Mouse (Mus musculus) adrenal gland, postnatal 25 days (tissue): ENCODE data around the gene Stoml1. TPM values are rescaled to one million over a fixed set of nuclear protein-coding genes. Genes with fewer than 3 reads are reported as not detected.

ENCODE experiments used
- DNase-seq: peaks from one replicate; pipeline ENCODE4 v3.0.0; 2021; ENCODE audit warnings: mixed read lengths
- long read RNA-seq: library from polyadenylated mRNA; stranded (forward); transcript quantifications from one replicate; pipeline ENCODE4 v2.0.0, GENCODE M21; 2021
- total RNA-seq: library from RNA; stranded (reverse); gene quantifications from 2 replicates; pipeline ENCODE4 v1.2.3, GENCODE M21; 2021

Stoml1 gene
- total RNA-seq: 18.2 and 29.6 TPM in 2 replicates
- long read RNA-seq, transcript Stoml1-201 (7 exons, 1,984 nt): major isoform, 16 of 26 reads
- long read RNA-seq, partial matches to known transcripts: 2 of 26 reads
- long read RNA-seq, other reads (novel, unspliced or antisense): 4 of 26 reads

DNA sequence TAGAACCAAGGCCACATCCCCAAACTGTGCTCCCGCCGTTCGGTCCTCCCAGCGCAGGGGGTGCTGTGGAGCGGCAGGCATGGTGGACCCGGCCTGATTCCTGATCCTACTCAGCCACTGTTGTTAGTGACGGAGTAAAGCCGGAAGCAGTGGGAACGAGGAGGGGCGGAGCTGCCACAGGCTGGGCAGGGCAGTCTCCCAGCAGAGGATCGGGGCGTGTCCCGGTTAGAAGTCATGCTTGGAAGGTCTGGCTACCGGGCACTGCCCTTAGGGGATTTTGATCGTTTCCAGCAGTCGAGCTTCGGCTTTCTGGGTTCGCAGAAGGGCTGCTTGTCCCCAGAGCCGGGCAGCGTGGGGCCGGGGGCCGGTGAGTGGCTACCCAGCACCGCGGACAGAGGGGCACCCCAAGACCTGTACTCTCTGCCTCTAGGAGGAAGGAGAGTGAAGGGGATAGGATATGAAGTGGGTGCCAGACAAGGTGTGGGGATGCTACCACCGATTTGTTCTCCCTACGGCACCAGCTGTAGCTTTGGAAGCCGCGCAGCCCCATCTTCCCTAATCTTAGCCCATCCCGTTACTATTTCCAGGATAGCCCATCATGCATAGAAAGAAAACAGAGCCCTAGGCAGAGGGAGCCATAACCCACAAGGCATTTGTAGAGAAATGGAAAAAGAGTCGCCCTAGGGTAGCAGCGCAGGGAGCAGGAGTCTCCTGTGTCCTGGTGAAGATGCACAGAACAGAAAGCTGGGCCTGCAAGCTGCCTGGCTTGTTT is at the start of gene Stoml1:
TSS of gene Stoml1 (plus strand) at position 132 of the 772 bp plus-strand sequence.
- peak; percentile 93 for DNase-seq

DNA sequence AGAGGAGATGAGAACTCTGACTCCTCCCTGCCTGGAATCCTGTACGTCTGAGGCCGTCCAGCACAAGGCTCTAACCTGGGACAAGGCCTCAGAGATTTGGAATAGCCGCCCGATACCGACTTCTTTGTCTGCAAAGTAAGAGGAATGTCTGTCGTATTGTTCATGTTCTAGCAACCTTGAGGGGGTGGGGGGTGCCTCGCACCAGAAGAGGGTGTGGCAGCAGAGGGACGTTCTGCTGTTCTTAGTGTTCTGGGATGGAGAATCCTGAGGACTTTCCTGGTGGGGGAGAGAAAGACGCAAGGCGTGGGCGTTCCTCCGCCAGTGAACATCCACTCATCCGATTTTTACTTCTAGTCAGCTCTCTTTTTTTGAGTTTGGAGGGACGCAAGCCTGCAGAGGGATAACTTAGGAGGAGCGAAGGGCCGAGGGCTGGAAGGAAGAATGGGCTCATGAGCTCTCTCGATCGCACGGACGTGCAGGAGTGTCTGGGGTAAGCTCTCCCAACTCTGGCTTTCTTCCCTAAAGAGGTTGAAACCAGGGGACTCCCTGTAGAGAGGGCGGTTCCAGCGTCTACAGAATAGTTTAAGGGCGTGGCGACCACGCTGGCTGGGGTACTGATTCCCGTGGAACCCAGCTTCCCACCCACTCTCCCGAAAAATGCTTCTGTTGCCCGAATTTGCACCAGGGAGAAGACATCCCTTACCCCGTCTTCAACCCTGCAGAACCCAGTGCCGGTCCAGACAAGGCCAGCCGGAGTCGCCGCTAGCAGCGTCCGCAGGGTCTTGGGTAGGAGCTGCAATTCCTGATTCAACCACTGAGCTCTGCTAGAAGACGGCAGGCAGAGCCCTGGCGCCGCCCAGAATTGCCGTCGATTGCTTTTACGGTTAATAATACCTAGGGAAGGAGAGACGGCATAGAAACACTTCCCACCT is 49.2 kb upstream of the Stoml1 start, which contains the start of the genes Islr and Islr2:
TSS of gene Islr (minus strand) at position 791 of the 932 bp plus-strand sequence.
TSS of gene Islr2 (minus strand) at position 804 of the 932 bp plus-strand sequence.
- peak; percentile 69 for DNase-seq

DNA sequence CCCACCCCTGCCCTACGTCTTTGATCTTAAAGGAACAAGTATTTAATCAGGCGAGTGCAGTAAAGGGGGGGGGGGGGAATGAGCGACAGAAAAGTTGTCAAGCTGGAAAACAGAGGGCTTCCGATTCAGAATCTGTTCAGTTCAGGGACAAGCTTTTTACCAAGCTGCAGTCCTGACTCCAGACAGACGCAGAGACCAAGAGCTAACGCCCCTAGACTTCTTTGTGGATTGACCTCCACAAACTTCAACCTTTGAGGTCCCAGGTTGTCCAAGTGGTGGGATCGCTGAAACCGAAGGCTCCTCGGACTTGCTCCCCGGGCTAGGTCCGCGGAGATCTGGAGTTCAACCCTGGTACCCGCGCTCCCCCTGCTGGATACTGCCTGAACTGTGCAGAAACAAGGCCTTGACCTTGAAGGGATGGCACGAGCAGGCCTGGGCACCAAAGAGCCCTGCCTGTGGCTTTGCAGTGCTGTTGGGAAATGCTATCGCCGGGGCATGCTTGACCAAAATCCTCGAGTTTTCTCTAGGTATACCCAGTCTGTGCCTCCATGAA is 48.4 kb upstream of the Stoml1 start:
- peak; percentile 94 for DNase-seq

DNA sequence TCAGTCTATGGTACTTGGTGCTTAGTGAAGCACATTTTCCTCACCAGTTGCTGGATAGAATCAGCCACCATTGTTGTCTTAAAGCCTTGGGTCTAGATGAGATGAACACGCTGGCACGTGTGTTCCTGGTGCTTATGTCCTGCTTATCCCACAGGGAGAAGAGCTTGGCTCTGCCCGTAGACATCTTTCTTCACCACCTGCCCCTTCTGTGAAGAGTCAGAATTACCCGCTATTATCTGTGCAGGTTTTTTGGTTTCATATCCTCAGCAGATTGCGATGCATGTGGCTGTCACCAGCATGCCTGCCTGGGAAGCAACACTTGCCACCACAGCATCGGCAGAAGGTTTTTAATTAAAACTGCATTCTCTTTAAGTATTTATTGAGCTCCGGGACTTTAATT is 47.0 kb upstream of the Stoml1 start:
- DNase-seq: no peak

DNA sequence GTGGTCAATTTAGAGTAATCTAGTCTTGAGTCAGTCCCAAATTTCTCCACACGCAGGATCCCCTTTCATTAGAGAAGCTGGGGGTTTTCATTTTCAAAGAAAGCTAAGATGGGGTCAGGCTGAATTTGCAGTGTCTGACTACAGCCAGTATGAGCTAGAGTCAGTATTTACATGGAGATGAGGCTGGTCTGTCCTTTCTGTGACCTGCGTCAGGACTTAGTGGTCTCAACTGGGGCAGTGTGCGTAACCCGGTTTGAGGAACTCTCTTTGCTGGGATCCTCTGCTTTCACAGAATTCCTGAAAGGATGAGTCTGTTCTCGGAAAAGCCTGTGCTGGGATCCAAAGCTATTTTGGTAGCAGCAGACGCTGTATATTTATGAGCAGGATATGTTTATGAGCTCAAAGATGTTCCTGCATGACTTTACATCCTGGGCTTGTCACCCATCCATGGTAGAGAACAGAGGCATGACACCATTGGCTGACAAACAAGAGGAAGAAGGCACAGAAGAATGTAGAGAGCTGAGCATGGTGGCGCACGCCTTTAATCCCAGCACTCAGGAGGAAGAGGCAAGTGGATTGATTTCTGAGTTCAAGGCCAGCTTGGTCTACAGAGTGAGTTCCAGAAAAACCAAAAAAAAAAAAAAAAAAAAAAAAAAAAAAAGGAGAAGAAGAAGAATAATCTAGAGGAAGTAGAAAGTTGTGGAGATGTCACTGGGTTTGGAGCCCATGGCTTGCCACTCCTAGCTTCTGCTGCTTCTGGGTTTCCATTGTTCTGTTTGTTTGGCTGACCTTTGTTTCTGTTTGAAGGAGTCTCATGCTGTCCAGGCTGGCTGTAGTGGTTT is 43.3 kb upstream of the Stoml1 start:
- DNase-seq: no peak

DNA sequence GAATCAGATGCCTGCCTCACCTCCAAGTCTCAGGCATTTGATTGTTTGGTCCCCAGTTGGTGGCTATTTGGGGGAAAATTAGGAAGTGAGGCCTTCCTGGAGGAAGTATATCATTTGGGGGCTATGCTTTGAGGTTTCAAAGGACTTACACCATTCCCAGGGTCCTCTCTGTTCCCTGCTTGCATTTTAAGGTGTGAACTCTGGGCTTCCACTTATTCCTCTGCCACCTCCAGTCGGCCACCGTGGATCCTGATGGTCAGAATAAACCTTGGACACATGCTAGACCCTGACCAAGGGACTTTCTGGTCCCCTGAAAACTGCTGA is 42.7 kb upstream of the Stoml1 start:
- DNase-seq: no peak

DNA sequence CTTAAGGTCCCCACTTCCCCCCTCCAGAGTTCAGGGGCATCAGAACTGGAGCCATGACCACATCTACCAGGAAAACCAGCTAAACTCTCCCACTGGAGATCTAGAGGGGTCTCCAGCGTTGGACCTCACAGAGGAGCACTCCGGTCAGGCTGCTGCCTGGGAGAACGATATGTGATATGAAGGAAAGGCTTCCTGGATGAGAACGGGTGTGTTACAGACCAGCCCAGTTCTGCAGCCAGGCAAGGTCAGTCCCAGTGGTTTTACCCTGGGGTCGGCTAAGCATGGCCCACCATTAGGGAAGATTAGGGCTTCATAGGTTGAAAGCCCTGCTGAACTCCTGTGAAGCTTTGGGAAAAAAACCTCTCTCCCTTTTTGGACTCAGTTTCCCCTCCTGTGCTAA is 39.6 kb upstream of the Stoml1 start:
- DNase-seq: no peak

DNA sequence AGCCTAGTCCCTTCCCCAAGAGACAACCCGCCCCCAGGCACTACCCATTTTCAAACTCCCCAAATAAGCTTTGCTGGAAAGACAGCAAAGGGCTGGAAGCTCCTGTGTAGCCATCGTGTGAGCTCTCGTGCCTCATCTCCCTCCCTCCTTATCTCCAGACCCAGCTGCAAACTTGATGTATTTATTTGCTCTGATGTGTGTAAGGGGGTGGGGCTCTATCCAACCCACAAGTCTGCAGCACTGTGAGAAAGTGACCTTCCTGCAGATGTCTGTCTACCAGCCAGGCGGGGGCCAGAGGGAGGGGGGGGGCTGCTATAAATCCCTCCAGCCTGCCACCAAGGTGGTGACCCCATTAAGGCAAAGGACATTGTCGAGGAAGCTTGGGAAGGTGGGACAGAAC is 39.1 kb upstream of the Stoml1 start:
- no peak for DNase-seq

DNA sequence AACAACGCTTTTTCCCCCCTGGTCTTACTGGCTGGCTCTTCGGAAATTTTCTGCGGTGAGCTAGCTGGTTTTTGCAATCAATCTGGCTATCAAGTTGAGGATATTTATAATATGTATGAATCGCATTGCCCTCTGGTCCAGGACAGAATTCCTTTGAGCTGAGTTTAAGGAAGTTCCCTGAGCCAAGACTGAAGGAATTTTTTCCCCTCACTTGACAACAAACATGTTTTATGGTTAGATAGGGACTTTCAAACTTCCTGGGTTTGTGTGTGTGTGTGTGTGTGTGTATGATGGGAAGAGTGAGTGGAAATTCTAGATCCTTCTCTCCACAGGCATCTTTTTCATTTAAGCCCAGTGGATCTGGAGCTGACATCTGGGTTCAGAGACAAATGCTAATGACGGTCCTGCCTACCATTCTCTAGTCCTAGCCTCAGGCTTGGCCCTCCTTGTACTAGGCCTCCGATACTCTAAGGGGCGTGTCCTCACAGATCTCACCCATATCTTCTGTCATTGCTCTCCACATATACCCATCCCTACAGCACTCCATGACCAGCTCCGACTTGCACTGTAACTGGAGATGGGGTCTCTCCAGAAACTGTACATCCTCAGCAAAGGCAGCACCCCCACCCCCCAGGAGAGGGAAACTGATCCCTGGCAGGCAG is 38.3 kb upstream of the Stoml1 start:
- DNase-seq: no peak

DNA sequence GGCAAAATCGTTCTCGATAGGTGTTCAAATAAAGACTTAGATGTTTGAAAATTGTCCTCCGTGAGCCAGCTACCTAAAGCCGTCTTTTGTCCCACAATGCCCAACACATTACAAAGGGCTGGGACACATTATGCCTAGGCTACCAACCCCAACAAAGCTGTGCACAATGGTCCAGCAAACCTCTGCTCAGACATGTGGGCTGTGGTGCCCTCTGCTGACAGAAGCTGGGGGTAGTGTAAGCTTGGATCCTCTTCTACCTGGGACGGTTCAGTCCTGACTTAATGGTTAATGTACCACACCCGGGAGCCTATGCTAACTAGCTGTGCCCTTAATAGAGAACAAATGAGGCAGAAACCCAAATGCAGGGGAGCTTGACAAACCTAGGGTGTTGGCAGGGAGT is 36.6 kb upstream of the Stoml1 start:
- peak; percentile 49 for DNase-seq

DNA sequence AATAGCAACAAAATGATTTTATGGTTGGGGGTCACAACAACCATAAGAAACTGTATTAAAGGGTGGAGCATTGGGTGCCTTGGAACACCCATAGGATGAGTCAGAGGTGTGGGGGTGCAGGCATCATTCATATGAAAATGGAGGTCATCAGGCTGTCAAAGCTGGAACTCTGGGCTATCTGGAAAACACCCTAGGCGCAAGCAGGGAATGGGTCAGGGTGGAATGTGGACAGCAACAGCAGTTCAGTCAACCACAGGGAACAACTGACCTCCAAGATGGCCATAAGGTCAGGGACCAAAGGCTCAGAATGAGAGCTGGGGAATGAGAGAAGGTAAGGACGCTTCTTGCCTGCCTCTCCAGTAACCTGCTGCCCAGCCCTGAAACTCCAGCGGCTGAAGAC is 34.4 kb upstream of the Stoml1 start:
- DNase-seq: no peak

DNA sequence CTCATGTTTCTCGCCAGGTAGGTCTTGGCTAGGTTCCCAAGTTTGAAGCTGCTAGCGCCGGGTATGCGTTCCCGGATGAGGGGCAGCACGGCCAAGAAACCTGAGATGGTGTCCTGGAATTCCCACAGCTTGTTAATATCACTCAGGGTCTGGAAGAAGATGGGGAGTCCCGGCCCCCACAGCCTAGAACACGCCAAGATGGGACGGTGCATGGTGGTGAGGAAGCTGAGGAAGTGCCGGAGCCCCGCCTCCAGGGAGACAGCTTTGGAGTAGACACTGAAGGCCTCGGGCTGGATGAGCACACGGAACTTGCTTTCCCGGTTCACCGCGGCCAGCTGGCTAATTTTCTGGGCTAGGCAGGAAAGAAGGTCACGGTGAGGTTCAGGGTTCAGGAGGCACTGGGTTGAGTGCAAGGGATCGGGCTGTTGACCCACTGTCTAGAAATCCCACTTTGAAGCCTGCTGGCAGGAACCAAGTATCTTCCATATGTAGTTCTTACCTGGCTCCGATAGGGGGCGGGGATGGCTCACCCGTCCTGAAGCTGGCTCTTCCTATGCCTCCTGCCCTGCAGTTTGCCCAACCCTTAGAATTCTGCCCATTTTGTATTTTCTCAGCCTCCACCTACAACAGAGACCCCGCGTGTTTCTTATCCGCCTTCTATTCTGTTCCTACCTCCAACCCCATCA is 32.6 kb upstream of the Stoml1 start:
- no peak for DNase-seq

DNA sequence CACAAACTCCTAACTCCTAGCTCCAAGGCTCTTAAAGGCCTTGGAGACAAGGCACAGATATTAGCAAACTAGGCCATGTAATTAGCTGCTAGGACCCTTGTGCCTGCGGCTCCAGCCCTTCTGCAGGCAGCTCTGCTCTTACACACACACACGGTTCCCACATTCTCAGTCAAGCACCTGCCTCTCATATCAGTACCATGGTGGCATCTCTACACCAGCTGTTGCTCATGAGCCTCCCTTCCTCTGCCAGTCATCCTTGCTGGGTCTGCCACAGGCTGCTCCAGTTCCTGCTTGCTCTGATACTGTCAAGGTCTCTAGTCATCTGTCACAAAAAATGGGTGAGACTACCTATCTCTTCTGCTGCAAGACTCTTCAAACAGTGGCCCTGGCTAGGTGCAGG is 28.6 kb upstream of the Stoml1 start:
- DNase-seq: no peak

DNA sequence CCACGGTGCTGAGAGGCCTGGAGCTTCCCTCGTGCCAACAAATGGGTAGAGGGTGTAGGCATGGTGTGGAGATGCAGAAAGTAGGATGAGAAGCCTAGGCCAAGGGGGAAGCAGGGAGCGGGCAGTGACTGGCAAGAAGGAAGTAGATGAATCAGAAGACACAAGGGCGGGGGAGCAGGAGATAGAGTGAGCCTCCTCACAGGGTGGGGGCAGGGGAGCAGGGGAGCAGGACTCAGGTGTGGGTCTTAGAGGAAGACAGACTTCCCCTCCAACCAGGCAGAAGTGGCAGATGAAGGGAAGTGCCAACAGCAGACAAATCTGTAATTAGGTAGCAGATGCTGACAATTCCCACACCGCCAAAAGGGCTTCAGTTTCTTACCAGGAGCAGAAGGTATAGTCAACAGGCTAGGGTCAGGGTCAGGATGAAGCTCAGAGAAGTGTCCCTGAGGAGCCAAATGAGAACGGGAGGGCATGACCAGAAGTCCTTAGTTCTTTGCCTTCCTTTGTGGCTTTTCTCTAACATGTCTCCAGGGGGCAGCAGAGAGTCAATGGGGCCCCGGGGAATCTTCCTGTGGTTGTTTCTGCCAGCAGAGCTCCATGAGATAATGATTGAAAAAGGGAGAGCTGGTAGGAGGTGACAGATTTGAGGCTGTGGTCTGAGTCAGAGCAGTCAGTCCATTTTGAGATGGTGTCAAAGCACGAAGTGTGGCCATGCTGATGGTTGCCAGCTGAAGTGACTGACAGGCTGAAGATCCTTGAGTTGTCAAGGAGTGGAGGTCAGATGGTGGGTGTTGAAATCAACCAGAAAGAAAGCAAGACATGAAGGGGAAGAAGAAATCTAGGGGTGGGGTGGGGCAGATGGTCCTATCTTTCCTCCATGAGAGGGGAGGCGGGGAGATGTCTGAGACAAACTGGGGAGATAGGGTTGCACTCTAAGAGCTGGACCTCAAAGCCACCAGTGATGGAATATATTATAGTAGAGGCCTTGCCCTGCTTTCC is 26.8 kb upstream of the Stoml1 start:
- peak; percentile 48 for DNase-seq

DNA sequence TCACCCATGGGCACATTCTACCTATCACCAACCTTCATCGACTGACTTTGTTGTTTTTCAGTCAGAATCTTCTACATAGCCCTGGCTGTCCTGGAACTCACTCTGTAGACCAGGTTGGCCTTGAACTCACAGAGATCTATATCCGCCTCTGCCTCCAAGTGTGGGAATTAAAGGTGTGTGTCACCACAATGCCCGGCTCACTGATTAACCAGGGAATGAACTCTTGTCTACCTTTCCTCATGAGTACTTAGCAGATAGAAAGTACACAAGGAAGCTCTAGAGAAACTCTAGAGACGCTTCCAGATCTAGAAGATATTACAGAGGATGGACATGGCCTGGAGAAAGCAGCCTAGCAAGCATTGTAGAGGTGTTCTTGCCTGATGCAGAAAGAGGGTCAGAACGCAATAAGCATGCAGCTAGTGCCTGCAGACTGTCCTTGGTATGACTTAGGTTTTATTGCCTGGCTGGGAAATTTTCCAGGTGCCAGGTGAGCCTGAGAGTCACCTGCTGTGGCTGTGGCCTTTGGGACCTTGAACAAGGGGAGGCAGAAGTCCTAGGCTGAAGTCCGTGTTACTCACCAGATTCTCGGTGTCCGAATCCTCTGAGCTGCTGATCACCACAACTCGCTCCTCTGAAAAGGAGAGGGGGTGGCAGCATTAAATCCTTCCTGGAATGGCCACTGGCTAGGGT is 24.0 kb upstream of the Stoml1 start:
- no peak for DNase-seq

DNA sequence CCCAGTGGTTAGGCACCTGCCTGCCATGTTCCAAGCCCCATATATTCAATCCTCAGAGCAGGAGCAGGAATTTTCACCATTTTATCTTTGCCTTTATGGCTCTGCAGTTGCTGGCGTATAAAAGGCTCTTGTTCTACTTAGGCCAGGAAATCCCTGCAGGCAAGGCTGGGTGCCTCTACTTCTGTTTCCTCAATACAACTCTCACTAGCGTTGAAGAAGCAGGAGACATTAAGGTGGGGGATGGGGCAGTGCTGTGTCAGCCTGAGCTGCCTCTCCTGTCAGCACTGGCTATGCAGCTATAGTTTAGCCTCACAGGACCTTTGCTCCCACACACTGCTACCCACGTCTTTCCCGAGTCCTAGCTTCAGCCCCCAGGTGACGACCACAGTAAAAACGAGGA is 21.2 kb upstream of the Stoml1 start:
- no peak for DNase-seq

DNA sequence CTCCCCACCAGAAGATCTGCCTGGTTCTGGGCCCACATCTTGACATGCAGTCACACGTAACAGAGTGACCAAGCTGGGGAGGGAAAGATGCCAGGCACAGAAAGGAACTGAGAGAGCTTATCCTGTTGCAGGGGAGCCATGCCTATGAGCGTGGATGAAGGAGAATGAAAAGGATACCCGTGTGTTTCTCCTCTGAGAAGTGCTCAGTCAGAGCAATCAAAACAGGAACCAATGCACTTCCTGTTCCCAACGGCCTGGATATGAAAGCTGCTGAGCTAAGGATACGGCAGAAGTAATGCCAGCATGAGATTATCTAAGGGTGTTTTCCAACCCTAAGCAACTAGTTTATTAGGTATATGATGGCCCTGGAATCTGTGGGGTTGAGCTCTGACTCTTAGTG is 20.6 kb upstream of the Stoml1 start:
- DNase-seq: no peak

DNA sequence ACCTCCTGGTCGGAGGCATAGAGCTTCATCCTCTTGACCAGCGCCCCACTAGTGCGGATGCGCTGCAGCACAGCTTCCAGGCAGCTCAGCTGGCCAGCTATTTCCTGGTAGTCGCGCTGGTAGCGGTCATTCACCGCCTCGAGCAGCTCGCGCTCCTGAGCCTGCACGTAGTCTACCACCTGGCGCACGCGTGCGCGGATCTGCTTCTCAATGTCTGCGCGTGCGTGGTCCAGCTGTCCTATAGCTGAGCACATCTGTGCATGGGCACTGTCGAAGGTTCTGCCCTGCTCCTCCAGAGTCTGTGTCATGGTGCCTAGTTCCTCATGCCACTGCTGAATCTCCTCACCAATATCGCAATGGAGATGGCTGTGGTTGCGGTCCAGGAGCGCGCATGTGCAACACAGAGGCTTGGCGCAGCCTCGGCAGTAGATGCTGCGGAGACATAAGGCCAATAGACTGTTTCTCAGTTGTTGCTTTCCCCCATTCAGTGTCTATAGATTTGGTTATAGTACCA is 18.4 kb upstream of the Stoml1 start:
- DNase-seq: no peak
